Mouse (Mus musculus) right cerebral cortex, postnatal 14 days (tissue): ENCODE data around the gene Dedd.
"Not testable (repeated sequence)": the region's sequence is repeated elsewhere in the genome, so short reads cannot be mapped to it uniquely, and the experiment has no call there.

Experiments used
- DNase-seq: peaks from one replicate; pipeline ENCODE4 v3.0.0; 2022

The Dedd gene

DNA sequence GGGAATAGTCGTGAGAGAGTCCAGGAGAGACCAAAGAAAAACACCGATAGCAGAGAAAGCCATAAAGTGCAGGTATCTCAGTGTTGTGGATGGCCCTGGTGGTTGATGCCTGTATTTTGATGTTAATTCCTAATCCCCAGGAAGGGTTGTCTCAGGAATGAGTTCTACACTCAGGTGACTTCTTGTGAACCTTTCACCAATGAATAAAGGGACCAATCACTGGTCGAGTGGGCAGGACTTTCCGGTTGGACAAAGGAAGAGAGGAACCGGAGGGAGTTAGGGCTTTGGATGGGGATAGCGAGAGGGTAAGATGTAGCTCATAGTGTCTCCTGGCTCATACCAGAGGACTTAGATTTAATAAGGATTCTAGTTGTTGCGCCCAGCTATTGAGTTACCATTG lies 9.2 kb upstream of the Dedd start:
- DNase-seq = no peak

- no peak for DNase-seq
Measured at GRCm38 (mm10) chr1:171320151-171320550, 8.8 kb upstream of the Dedd start.

GRCm38 (mm10) chr1:171321415-171321814 lies 7.5 kb upstream of the Dedd start:
- DNase-seq = no peak

- no peak for DNase-seq
Measured at GRCm38 (mm10) chr1:171322012-171322411, 6.9 kb upstream of the Dedd start.

DNA sequence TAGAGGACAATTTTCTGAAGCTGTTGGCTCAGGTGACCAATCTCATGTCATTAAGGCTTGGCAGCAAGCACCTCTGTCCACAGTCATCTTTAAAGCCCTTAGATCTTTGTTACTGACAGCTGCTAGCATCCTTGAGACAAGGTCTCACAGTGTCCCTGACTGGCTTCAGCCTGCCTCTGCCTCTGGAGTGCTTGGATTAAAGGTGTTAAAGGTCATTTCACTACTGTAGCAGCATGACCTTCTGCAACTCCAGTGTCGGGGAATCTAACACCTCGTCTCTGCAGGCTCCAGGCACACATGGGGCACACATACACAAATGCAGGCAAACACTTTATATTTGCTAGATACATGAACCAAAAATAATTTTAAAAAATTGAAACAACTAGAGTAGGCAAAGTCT lies 3.4 kb upstream of the Dedd start:
- DNase-seq = no peak

DNA sequence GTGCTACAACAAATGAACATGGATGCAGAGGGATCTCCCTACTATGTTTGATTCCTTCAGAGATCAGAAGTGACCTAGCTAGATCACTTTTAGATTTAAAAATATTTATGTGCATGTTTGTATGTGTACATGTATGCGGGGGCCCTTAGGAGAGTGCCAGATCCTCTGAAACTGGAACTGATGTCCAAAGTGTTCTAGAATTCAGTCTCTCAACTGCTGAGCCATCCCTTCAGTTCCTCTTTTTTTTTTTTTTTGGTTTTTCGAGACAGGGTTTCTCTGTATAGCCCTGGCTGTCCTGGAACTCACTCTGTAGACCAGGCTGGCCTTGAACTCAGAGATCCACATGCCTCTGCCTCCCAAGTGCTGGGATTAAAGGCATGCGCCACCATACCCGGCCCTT lies 2.4 kb upstream of the Dedd start:
- not testable (repeated sequence) for DNase-seq

DNA sequence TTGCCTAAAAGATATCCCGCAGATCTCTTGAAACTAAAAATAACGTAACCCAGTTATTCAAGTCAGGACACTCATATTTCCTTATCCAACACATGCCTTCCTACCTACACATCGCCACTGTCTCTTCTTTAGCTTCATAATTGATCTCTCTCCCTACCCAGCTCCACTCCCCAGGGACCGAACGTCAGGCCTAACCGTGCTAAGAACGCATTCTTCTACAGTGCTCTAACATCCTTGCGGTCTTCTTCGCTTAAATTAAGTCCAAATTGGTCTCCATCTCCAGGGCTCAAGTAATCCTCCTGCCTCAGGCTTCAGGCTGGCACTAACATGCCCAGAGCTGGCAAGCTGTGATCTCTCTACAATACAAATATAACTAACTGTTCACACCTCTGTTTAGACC lies 701 bp upstream of the Dedd start:
- no peak for DNase-seq

DNA sequence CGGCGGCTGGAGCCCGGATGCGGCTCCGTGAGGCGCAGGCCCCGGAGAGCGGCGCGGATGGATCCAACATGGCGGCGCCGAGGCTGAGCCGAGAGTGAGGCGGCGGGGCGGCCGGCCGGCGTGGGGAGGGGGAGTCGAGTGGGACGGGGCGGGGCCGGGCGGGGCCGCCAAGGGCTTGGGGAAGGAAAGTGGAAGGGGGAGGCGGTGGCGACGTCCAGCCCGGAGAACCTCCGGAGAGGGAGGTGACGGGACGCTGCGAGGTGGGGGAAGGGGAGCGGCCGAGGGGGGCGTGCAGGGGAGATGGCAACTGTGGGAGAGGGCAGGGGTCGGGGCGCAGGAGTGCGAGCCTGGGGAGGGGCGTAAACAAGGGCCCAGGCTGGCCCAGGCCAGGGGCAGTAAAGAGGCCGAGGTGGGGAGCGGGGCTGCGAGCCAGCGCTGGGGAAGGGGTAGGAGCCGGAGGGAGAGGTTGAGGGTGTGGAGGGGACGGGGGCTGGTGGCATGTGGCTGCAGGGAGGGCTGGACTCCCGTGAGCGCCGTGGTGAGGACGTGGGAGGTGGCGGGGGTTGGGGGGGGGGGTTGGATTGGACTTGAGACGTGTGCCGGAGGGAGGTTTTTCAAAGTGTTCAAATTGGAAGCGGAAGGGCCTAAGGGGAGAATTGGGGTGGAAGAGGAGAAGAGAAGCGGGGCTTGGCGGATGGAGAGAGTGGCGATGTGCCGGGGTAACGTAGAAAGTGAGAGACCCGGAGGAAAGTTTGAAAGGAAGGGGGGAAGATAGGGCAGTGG lies 679 bp downstream of the Dedd start:
- peak; percentile 79 for DNase-seq

GRCm38 (mm10) chr1:171330216-171330560 lies 1.2 kb downstream of the Dedd start:
- no peak for DNase-seq

- DNase-seq = no peak
Measured at GRCm38 (mm10) chr1:171342262-171343207, 13.6 kb downstream of the Dedd start.

DNA sequence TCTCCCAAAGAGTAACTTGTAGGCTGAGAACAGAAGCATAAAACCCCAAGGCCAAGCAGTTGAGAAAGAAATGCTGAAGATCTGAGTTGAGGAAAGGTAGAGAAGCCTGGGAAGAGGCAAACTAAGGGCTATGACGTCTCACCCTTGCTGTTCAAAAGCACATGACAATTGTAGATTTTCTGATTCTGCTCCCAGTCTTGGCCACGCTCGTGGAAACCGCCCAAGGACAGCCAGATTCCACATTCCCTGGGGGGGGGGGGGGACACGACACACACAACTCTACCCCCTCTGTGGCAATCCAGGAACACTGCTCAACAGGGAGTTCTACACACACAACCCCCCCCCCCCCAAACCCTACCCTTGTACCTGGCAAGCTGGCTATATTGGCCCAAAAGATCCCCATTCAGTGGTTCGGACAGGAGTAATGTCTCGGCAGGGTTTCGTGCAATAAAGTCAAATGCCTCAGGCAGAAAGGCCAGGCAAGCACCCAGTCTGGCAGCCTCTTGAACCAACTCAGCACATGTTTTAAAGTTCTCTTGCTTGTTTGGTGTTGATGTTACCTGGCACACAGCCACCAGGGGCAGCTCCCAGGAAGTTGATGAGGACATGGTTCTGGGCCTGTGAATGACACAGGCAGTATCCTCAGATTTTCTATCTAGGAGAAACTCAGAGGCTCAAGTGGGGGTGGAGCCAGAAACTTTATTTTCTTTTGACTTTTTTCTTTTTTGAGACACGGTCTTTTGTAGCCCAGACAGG lies 15.2 kb downstream of the Dedd start:
- no peak for DNase-seq

DNA sequence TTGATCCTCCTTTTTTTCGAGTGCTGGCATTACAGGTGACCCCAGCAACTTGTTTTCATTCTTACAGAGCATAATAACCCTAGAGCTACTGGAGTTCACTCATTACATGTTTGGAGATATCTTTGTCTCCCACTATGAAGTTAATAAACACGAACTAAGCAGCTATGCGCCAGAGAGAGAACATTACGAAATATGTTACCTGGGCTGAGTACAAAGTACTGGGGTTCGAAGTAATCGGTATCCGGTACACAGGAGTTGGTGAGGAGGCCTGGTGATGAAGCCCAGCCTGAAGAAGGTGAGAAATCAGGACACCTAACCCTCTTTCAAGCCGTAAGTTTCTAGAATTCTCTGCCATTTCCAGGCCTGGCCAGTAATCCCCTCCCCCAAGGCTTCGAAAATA lies 15.8 kb downstream of the Dedd start:
- DNase-seq = no peak

DNA sequence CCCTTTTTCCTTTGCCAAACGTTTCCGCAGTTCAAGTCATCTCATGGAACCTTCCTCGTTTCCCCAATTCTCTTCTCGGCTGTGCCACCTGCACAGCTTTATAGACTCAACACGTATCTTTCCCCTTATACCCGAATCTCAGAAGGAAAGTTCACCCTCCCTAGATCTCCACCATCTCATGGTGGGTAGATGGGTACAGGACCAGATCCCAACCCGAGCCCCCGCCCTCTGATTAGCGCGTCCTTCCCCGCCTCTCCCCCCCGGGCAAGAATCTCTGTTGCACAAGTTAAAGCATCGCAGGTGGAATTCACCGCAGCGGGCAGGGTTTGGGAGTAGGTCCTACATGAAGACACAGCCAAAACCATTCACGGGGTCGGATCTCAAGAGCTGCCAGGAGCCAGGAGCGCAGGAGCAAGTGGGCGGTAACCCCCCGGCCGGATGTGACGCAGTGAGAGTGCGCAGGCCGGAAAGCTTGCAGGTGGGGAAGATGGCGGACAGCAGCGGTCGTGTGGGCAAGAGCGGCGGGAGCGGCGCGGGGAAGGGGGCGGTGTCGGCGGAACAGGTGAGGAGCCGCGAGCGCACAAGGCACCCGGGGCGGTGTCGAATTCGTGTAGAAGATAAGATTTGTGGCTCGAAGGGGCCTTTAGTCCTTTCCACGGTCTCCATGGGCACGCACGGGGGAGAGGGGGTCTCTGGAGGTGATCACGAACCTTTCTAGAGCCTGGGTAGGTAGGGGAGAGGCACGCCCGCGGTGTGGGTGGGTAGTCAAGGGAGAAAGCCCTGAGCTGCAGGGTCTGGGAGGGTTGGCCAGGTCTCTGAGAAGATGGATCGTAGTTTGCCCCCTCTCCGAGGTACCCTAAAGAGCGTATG lies 16.5 kb downstream of the Dedd start, which contains the start of the genes Nit1 and Pfdn2:
Nit1 (minus strand) TSS at position 422 of the 870 bp plus-strand sequence.
Pfdn2 (plus strand) TSS at position 446 of the 870 bp plus-strand sequence.
- peak; percentile 90 for DNase-seq

- DNase-seq = no peak
Measured at GRCm38 (mm10) chr1:171346095-171346450, 17.1 kb downstream of the Dedd start.

- DNase-seq = no peak
Measured at GRCm38 (mm10) chr1:171348665-171349064, 19.7 kb downstream of the Dedd start.

GRCm38 (mm10) chr1:171349210-171349609 lies 20.3 kb downstream of the Dedd start:
- DNase-seq = no peak

- no peak for DNase-seq
Measured at GRCm38 (mm10) chr1:171355812-171356340, 26.9 kb downstream of the Dedd start.

DNA sequence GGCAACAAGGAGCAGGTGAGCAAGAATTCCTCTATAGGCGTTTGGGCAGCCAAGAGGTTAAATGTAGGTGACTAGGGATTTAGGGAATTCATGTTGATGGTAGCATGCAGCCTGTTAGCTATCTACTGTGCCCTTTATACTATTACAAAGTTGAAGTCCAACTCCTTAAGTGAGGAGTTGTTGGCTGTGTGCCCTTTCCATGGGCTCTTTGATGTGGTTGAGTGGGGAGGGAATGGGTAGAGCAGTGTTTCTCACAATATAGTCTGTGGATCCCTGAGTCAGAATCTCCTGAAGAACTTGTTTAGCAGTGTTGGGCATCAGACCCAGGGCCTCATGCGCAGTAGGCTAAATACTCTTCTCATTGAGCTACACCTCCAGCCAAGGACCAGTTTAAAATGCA lies 27.9 kb downstream of the Dedd start:
- no peak for DNase-seq

GRCm38 (mm10) chr1:171358421-171358820 lies 29.5 kb downstream of the Dedd start:
- DNase-seq = no peak

DNA sequence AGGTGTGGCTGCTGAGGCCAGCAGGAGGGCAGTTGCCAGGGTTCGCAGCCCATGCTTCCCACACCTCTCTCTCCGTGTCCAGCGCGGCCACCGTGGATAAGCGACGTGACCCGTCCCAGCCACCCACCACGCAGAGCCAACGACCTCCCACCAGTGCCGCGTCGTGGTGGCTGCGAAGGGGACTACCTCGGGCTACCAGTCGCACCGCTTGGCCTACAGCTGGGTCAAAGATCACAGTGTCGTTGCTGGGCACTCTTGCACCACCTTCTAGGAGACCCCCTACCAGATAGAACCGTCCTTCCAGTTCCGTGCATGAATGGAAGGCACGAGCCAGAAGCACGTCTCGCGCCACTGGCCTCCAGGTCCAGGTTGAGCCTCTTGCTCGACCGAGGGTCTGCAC lies 31.3 kb downstream of the Dedd start:
- DNase-seq = peak; percentile 47

GRCm38 (mm10) chr1:171360656-171361055 lies 31.7 kb downstream of the Dedd start, which contains the start of gene Klhdc9:
TSS of gene Klhdc9 (minus strand) at chr1:171360798.
- peak; percentile 89 for DNase-seq
